Mouse (Mus musculus) T-helper 17 cell (primary cell): ENCODE measurements around the gene Pdzrn4.

ENCODE experiments used
- in situ Hi-C, 2 experiments: fragments of 300-600 bp; cut with MboI, MseI; formaldehyde crosslinking; loops; 1 replicate in 1 of 2; 2 replicates in 1 of 2; pipeline ENCODE4 v1.15.1; 2025; ENCODE audit warnings: high pct_unique_total_duplicates in 2 of 2

The Pdzrn4 gene

GRCm38 (mm10) chr15:92580742-92581383, 184.2 kb downstream of the Pdzrn4 start:
- in situ Hi-C loops: no loop called here

GRCm38 (mm10) chr15:92584357-92585138, 187.9 kb downstream of the Pdzrn4 start:
- in situ Hi-C loops: no loop called here

GRCm38 (mm10) chr15:92587431-92587830, 190.8 kb downstream of the Pdzrn4 start:
- in situ Hi-C loops: no loop called here

- in situ Hi-C loops: no loop called here
Observed at GRCm38 (mm10) chr15:92594721-92595120, 198.0 kb downstream of the Pdzrn4 start.

- in situ Hi-C loops: no loop called here
Observed at GRCm38 (mm10) chr15:92597011-92597780, 200.5 kb downstream of the Pdzrn4 start.

GRCm38 (mm10) chr15:92598380-92599295, 202.0 kb downstream of the Pdzrn4 start:
- in situ Hi-C loops: no loop called here

- in situ Hi-C loops: no loop called here
Observed at GRCm38 (mm10) chr15:92599381-92599780, 202.7 kb downstream of the Pdzrn4 start.

GRCm38 (mm10) chr15:92610866-92611265, 214.2 kb downstream of the Pdzrn4 start:
- in situ Hi-C loops: no loop called here

GRCm38 (mm10) chr15:92612386-92612785, 215.7 kb downstream of the Pdzrn4 start:
- in situ Hi-C loops: no loop called here

GRCm38 (mm10) chr15:92613228-92613627, 216.5 kb downstream of the Pdzrn4 start:
- in situ Hi-C loops: no loop called here

GRCm38 (mm10) chr15:92621731-92622234, 225.1 kb downstream of the Pdzrn4 start:
- in situ Hi-C loops: no loop called here

- in situ Hi-C loops: no loop called here
Observed at GRCm38 (mm10) chr15:92622323-92622722, 225.6 kb downstream of the Pdzrn4 start.

GRCm38 (mm10) chr15:92629172-92629571, 232.5 kb downstream of the Pdzrn4 start:
- in situ Hi-C loops: no loop called here

- in situ Hi-C loops: no loop called here
Observed at GRCm38 (mm10) chr15:92634044-92634610, 237.4 kb downstream of the Pdzrn4 start.

- in situ Hi-C loops: no loop called here
Observed at GRCm38 (mm10) chr15:92640212-92641082, 243.8 kb downstream of the Pdzrn4 start.

- in situ Hi-C loops: no loop called here
Observed at GRCm38 (mm10) chr15:92671279-92672051, 274.8 kb downstream of the Pdzrn4 start.

GRCm38 (mm10) chr15:92676096-92676495, 279.4 kb downstream of the Pdzrn4 start:
- in situ Hi-C loops: no loop called here

- in situ Hi-C loops: no loop called here
Observed at GRCm38 (mm10) chr15:92678377-92678776, 281.7 kb downstream of the Pdzrn4 start.

- in situ Hi-C loops: no loop called here
Observed at GRCm38 (mm10) chr15:92679541-92679940, 282.9 kb downstream of the Pdzrn4 start.
